Mouse (Mus musculus) heart, postnatal 0 days (tissue): Measurements from ENCODE around the gene S100a9.

ENCODE experiments used
- CTCF ChIP-seq: IDR thresholded peaks from 2 replicates; pipeline ENCODE4 v1.5.1; 2016; ENCODE audit warnings: antibody characterized with exemption, control low read depth, low read depth
- EP300 ChIP-seq: IDR thresholded peaks from 2 replicates; pipeline ENCODE4 v1.6.1; 2016; ENCODE audit warnings: antibody characterized with exemption, low read depth

GRCm38 (mm10) chr3:90659364-90660044, 36.0 kb downstream of the S100a9 start:
- TF ChIP-seq CTCF (no peak), EP300 (no peak)
